In genomic region chr17:49172800-49173150, GRCm38 (mm10) we compare ENCODE assay signal across 13 mouse cellular contexts.
DNase-seq lines count a peak whose midpoint lies in the region; ATAC-seq lines count a peak whose summit lies in the region.
"Had no signal": no experiment of that assay in that cellular context is flagged by ENCODE, and none has a peak within 500 bp of the region (broad histone marks: within the 10 kb centered on the region; RNA-seq: fewer than 3 reads in every experiment).

No protein-coding gene starts in this region.

- 0 out of 2 replicates have a peak overlapping the region, but pooled peaks have one; percentile 40 for H3K9ac ChIP-seq in hindbrain, embryonic 13.5 days
- H3K9ac ChIP-seq in embryonic facial prominence, embryonic 15.5 days: no peak overlapping the region
- H3K9ac ChIP-seq in midbrain, embryonic 14.5 days (replicated peaks; ENCODE audit: low read length): peak overlapping the region; percentile 7; the same call in 1 of the 2 replicates

- no peak overlapping the region for H3K4me3 ChIP-seq in hindbrain, embryonic 13.5 days
- H3K4me3 ChIP-seq in hindbrain, embryonic 10.5 days: no peak overlapping the region
- no peak overlapping the region for H3K4me3 ChIP-seq in embryonic facial prominence, embryonic 15.5 days (replicated peaks)
- no peak overlapping the region for H3K4me3 ChIP-seq in midbrain, embryonic 14.5 days (replicated peaks; ENCODE audit: low read depth, low read length)
- H3K4me3 ChIP-seq: erythroblast, embryonic 14.5 days had no signal

- peak overlapping the region; percentile 69; the same call in 1 of the 2 replicates for H3K4me2 ChIP-seq in hindbrain, embryonic 13.5 days
- H3K4me2 ChIP-seq in embryonic facial prominence, embryonic 15.5 days (replicated peaks): no peak overlapping the region
- no peak overlapping the region for H3K4me2 ChIP-seq in midbrain, embryonic 14.5 days (ENCODE audit: low read length)

- peaks cover 22% of the 10 kb centered on the region for H3K4me1 ChIP-seq in hindbrain, embryonic 13.5 days (replicated peaks)
- H3K4me1 ChIP-seq in hindbrain, embryonic 10.5 days (replicated peaks): peaks cover 22% of the 10 kb centered on the region
- H3K4me1 ChIP-seq in embryonic facial prominence, embryonic 15.5 days: peaks cover 15% of the 10 kb centered on the region
- H3K4me1 ChIP-seq in midbrain, embryonic 14.5 days (ENCODE audit: control insufficient read depth, insufficient read depth, low read length): peaks cover 13% of the 10 kb centered on the region

- H3K9me3 ChIP-seq in hindbrain, embryonic 13.5 days: no peaks in the 10 kb centered on the region; the same call in 1 of the 2 replicates
- H3K9me3 ChIP-seq in hindbrain, embryonic 10.5 days: no peaks in the 10 kb centered on the region
- H3K9me3 ChIP-seq in embryonic facial prominence, embryonic 15.5 days (replicated peaks): no peaks in the 10 kb centered on the region
- H3K9me3 ChIP-seq in midbrain, embryonic 14.5 days (ENCODE audit: control insufficient read depth, low read length): no peaks in the 10 kb centered on the region

- peaks cover 25% of the 10 kb centered on the region for H3K27me3 ChIP-seq in hindbrain, embryonic 13.5 days
- H3K27me3 ChIP-seq in hindbrain, embryonic 10.5 days (ENCODE audit: insufficient read depth, poor library complexity, severe bottlenecking): peaks cover 51% of the 10 kb centered on the region
- peaks cover 12% of the 10 kb centered on the region for H3K27me3 ChIP-seq in embryonic facial prominence, embryonic 15.5 days
- H3K27me3 ChIP-seq in midbrain, embryonic 14.5 days (ENCODE audit: control insufficient read depth, insufficient read depth, low read length): no peaks in the 10 kb centered on the region

- no peaks in the 10 kb centered on the region for H3K36me3 ChIP-seq in hindbrain, embryonic 13.5 days
- no peaks in the 10 kb centered on the region for H3K36me3 ChIP-seq in hindbrain, embryonic 10.5 days
- no peaks in the 10 kb centered on the region for H3K36me3 ChIP-seq in embryonic facial prominence, embryonic 15.5 days
- no peaks in the 10 kb centered on the region for H3K36me3 ChIP-seq in midbrain, embryonic 14.5 days (ENCODE audit: control insufficient read depth, insufficient read depth, low read length)

- DNase-seq in hindbrain, embryonic 10.5 days (ENCODE audit: low spot score): no peak
- no peak for DNase-seq in midbrain, embryonic 14.5 days
- DNase-seq in thymus, postnatal 10 days (ENCODE audit: low spot score in 2 of 2): peak; percentile 23 to 28
- DNase-seq in urinary bladder, adult 18-20 months (ENCODE audit: low spot score in 2 of 2): no peak
- DNase-seq in heart, adult 9 months (ENCODE audit: low spot score in 2 of 2): no peak
- DNase-seq: adrenal gland, postnatal 25 days; gastrocnemius, postnatal 10 days; right cerebral cortex, postnatal 25 days had no signal

- WGBS in hindbrain, embryonic 13.5 days: 60% methylated on average over 8 of the region's 8 CpGs
- 64% methylated on average over 8 of the region's 8 CpGs for WGBS in hindbrain, embryonic 10.5 days
- WGBS in embryonic facial prominence, embryonic 15.5 days: 61% methylated on average over 8 of the region's 8 CpGs
- WGBS in midbrain, embryonic 14.5 days: 49% methylated on average over 8 of the region's 8 CpGs

- no peak overlapping the region for H3K27ac ChIP-seq in hindbrain, embryonic 13.5 days
- no peak overlapping the region for H3K27ac ChIP-seq in hindbrain, embryonic 10.5 days
- no peak overlapping the region for H3K27ac ChIP-seq in embryonic facial prominence, embryonic 15.5 days (replicated peaks)
- H3K27ac ChIP-seq in midbrain, embryonic 14.5 days (replicated peaks; ENCODE audit: low read depth, low read length): no peak overlapping the region

- no peak for ATAC-seq in hindbrain, embryonic 13.5 days (ENCODE audit: low FRiP score)
- ATAC-seq in embryonic facial prominence, embryonic 15.5 days (ENCODE audit: insufficient number of reproducible peaks, low FRiP score, low TSS enrichment, low read depth): 0 out of 2 replicates have a peak, but pooled peaks have one; percentile 7
- ATAC-seq in midbrain, embryonic 14.5 days (ENCODE audit: low FRiP score, low TSS enrichment): no peak
- no peak for ATAC-seq in frontal cortex, adult (ENCODE audit: low TSS enrichment)
- ATAC-seq: intestine, embryonic 16.5 days had no signal

Comparison
In these comparisons a context has a peak if more than half of its experiments do, and no peak if none do; other contexts are left out.
1. DNase-seq: peak in thymus, postnatal 10 days (2 of 2); none in hindbrain, embryonic 10.5 days (single experiment), midbrain, embryonic 14.5 days (single experiment), urinary bladder, adult 18-20 months (0 of 2) and heart, adult 9 months (0 of 2).